Mouse (Mus musculus) forebrain, embryonic 16.5 days (tissue): ENCODE measurements around the gene Elob. TPM values are rescaled to one million over a fixed set of nuclear protein-coding genes. Genes with fewer than 3 reads are reported as not detected.

Source experiments
- microRNA-seq: library from miRNA; unstranded; fragments of <30 nt; microRNA quantifications from one replicate; pipeline ENCODE4, GENCODE M21; 2017
- polyA plus RNA-seq: library from polyadenylated mRNA; unstranded; fragments of >200 nt; fragmentation: Nextera tagmentation; extraction: Ambion mirVana; gene quantifications from 2 replicates; pipeline ENCODE4 v1.2.1, GENCODE M21; 2015

The Elob gene
- polyA plus RNA-seq, 1 experiment from 2014 or later, result 1,034 TPM

Small RNA genes lying within 50 kb of the gene (microRNA-seq; reads per million reads assigned to microRNA genes)
- gene Mir5125, result 0.62 reads per million

Other genes with a start within 250 kb of the Elob start
- 26.2 and 28.5 TPM in 2 replicates for gene Zfp13, start 229.6 kb downstream of the Elob start, polyA plus RNA-seq
- not detected in 2 replicates for gene Zscan10, start 228.3 kb downstream of the Elob start, polyA plus RNA-seq
- 0.97 and 1.2 TPM in 2 replicates for gene Mmp25, start 183.9 kb downstream of the Elob start, polyA plus RNA-seq
- 0.39 TPM in 1 of 2 replicates, not detected in the other for gene Bicdl2, start 168.6 kb downstream of the Elob start, polyA plus RNA-seq
- 92.1 and 99.4 TPM in 2 replicates for gene Hcfc1r1, start 155.5 kb downstream of the Elob start, polyA plus RNA-seq
- gene Thoc6, start 155.3 kb downstream of the Elob start, polyA plus RNA-seq, result 40.1 and 41.4 TPM in 2 replicates
- gene Tnfrsf12a, start 151.7 kb downstream of the Elob start, polyA plus RNA-seq, result 2.9 and 4.8 TPM in 2 replicates
- 0.24 and 0.45 TPM in 2 replicates for gene Cldn6, start 149.9 kb downstream of the Elob start, polyA plus RNA-seq
- gene Cldn9, start 145.1 kb downstream of the Elob start, polyA plus RNA-seq, result 1.4 TPM in 2 replicates
- not detected in 2 replicates for gene 1520401A03Rik, start 106.4 kb downstream of the Elob start, polyA plus RNA-seq
- gene Pkmyt1, start 102.8 kb downstream of the Elob start, polyA plus RNA-seq, result 22.3 and 25.0 TPM in 2 replicates
- gene Paqr4, start 88.3 kb downstream of the Elob start, polyA plus RNA-seq, result 40.8 and 45.6 TPM in 2 replicates
- 0.41 and 1.0 TPM in 2 replicates for gene Kremen2, start 83.3 kb downstream of the Elob start, polyA plus RNA-seq
- 151 and 156 TPM in 2 replicates for gene Flywch1, start 57.5 kb downstream of the Elob start, polyA plus RNA-seq
- 22.9 and 33.2 TPM in 2 replicates for gene Flywch2, start 43.1 kb downstream of the Elob start, polyA plus RNA-seq
- gene Srrm2, start 38.6 kb downstream of the Elob start, polyA plus RNA-seq, result 435 and 505 TPM in 2 replicates
- gene Prss33, start 6.9 kb upstream of the Elob start, polyA plus RNA-seq, result not detected in 2 replicates
- not detected in 2 replicates for gene Prss32, start 14.7 kb upstream of the Elob start, polyA plus RNA-seq
- 0.87 and 1.0 TPM in 2 replicates for gene Prss41, start 15.0 kb upstream of the Elob start, polyA plus RNA-seq
- gene Prss21, start 38.9 kb upstream of the Elob start, polyA plus RNA-seq, result not detected in 2 replicates
- gene Dcpp1, start 51.7 kb upstream of the Elob start, polyA plus RNA-seq, result not detected in 2 replicates
- gene Dcpp2, start 51.7 kb upstream of the Elob start, polyA plus RNA-seq, result not detected in 2 replicates
- gene Dcpp3, start 88.3 kb upstream of the Elob start, polyA plus RNA-seq, result not detected in 2 replicates
- not detected in 2 replicates for gene Sbp, start 112.5 kb upstream of the Elob start, polyA plus RNA-seq
- not detected in 2 replicates for gene Sbpl, start 126.1 kb upstream of the Elob start, polyA plus RNA-seq
- 0.21 and 0.28 TPM in 2 replicates for gene Prss30, start 151.4 kb upstream of the Elob start, polyA plus RNA-seq
- gene Prss22, start 169.0 kb upstream of the Elob start, polyA plus RNA-seq, result not detected in 2 replicates
- gene Prss27, start 209.0 kb upstream of the Elob start, polyA plus RNA-seq, result 0.26 and 0.49 TPM in 2 replicates
- 94.0 and 98.5 TPM in 2 replicates for gene Kctd5, start 244.3 kb upstream of the Elob start, polyA plus RNA-seq